Mouse (Mus musculus): ENCODE measurements around the gene Iqcf3.

DNA sequence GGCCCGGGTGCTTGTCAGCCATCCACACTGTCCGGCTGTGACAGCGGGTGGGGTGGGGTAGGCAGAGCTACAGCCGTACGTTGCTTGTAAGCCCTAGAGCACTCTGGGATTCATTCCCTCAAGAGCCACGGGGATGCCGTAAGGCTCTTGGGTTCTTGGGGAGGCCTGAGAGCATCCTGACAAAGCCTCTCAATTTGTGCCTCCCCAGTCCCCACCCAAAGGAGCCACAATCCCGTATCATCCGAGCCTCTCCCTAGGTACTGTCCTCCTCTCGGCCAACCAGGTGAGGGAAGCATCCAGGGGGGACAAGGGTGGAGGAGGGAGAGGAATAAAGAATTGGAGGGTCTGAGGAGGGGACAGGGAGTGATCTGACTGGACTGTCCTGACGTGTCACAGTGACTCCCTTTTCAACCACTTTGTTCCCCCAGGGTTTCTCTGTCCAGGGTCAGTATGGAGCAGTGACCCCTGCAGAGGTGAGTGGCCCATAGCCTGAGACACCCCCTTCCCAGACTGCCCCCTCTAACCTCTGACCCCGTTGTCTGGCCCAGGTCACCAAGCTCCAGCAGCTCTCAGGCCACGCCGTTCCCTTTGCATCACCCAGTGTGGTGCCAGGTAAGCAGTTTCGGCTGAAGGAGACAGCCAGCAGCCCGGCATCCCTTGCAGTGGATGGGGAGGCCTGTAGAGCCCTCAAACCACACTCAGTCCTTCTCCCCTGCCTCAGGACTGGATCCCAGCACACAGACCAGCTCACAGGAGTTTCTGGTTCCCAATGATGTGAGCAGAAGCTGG, 99.6 kb downstream of the Iqcf3 start:
- TF ChIP-seq CTCF (IDR thresholded peaks at IDR 0.05; ENCODE audit: borderline replicate concordance, extremely low read depth, insufficient read depth, insufficient read length): no peak
- TF ChIP-seq POLR2A (IDR thresholded peaks at IDR 0.05; ENCODE audit: borderline replicate concordance, extremely low read depth, insufficient read depth, insufficient read length, poor library complexity, severe bottlenecking): no peak
